Mouse (Mus musculus) CD4-positive helper T cell, adult 2 months (primary cell): ENCODE results near the gene Epb41l2.

Experiments
- DNase-seq: peaks from one replicate; pipeline ENCODE4 v3.0.0-alpha.2; 2012; ENCODE audit warnings: low read depth, missing footprints, low spot score

The Epb41l2 gene

GRCm38 (mm10) chr10:25434358-25435044, 74.9 kb downstream of the Epb41l2 start:
- no peak for DNase-seq

- DNase-seq, result no peak
Measured at GRCm38 (mm10) chr10:25436703-25437401, 77.3 kb downstream of the Epb41l2 start.

- no peak for DNase-seq
Measured at GRCm38 (mm10) chr10:25437586-25438298, 78.1 kb downstream of the Epb41l2 start.

GRCm38 (mm10) chr10:25438299-25438680, 78.7 kb downstream of the Epb41l2 start:
- no peak for DNase-seq

- DNase-seq, result no peak
Measured at GRCm38 (mm10) chr10:25439163-25439562, 79.6 kb downstream of the Epb41l2 start.

- DNase-seq, result no peak
Measured at GRCm38 (mm10) chr10:25439856-25440255, 80.3 kb downstream of the Epb41l2 start.

- DNase-seq, result no peak
Measured at GRCm38 (mm10) chr10:25441405-25441804, 81.8 kb downstream of the Epb41l2 start.

- DNase-seq, result no peak
Measured at GRCm38 (mm10) chr10:25443626-25444025, 84.0 kb downstream of the Epb41l2 start.

- no peak for DNase-seq
Measured at GRCm38 (mm10) chr10:25444198-25444783, 84.7 kb downstream of the Epb41l2 start.

GRCm38 (mm10) chr10:25446953-25447525, 87.4 kb downstream of the Epb41l2 start:
- DNase-seq, result no peak

GRCm38 (mm10) chr10:25448676-25449075, 89.1 kb downstream of the Epb41l2 start:
- DNase-seq, result no peak

- DNase-seq, result no peak
Measured at GRCm38 (mm10) chr10:25449312-25450020, 89.9 kb downstream of the Epb41l2 start.

- DNase-seq, result no peak
Measured at GRCm38 (mm10) chr10:25453150-25453549, 93.6 kb downstream of the Epb41l2 start.

GRCm38 (mm10) chr10:25453772-25454171, 94.2 kb downstream of the Epb41l2 start:
- no peak for DNase-seq

GRCm38 (mm10) chr10:25457118-25457517, 97.5 kb downstream of the Epb41l2 start:
- DNase-seq, result peak; percentile 42

GRCm38 (mm10) chr10:25457996-25458395, 98.4 kb downstream of the Epb41l2 start:
- no peak for DNase-seq

- DNase-seq, result no peak
Measured at GRCm38 (mm10) chr10:25461832-25462231, 102.2 kb downstream of the Epb41l2 start.

GRCm38 (mm10) chr10:25462669-25463068, 103.1 kb downstream of the Epb41l2 start:
- DNase-seq, result no peak

- no peak for DNase-seq
Measured at GRCm38 (mm10) chr10:25466493-25466892, 106.9 kb downstream of the Epb41l2 start.

GRCm38 (mm10) chr10:25471944-25472343, 112.3 kb downstream of the Epb41l2 start:
- DNase-seq, result no peak

GRCm38 (mm10) chr10:25479716-25480115, 120.1 kb downstream of the Epb41l2 start:
- no peak for DNase-seq
